Mouse (Mus musculus): ENCODE measurements around the gene Acat2.

Acat2 gene

GRCm38 (mm10) chr17:12906436-12906835 lies 54.1 kb downstream of the Acat2 start:
- DNase-seq (ENCODE audit: low read depth, low spot score), result no peak

GRCm38 (mm10) chr17:12905810-12906209 lies 54.7 kb downstream of the Acat2 start:
- DNase-seq (ENCODE audit: low read depth, low spot score), result no peak

GRCm38 (mm10) chr17:12904349-12904748 lies 56.2 kb downstream of the Acat2 start:
- no peak for DNase-seq (ENCODE audit: low read depth, low spot score)

GRCm38 (mm10) chr17:12903372-12904333 lies 56.9 kb downstream of the Acat2 start:
- DNase-seq (ENCODE audit: low read depth, low spot score), result no peak

- DNase-seq (ENCODE audit: low read depth, low spot score), result no peak
Measured at GRCm38 (mm10) chr17:12902291-12902690, 58.3 kb downstream of the Acat2 start.

- DNase-seq (ENCODE audit: low read depth, low spot score), result peak; percentile 7
Measured at GRCm38 (mm10) chr17:12898607-12899006, 61.9 kb downstream of the Acat2 start.

- no peak for DNase-seq (ENCODE audit: low read depth, low spot score)
Measured at GRCm38 (mm10) chr17:12897674-12898073, 62.9 kb downstream of the Acat2 start.
